Mouse (Mus musculus) hindbrain, embryonic 16.5 days (tissue): ENCODE results near the gene Wdfy2. TPM values are rescaled to one million over a fixed set of nuclear protein-coding genes. Genes with fewer than 3 reads are reported as not detected.
A peak's percentile ranks its signal among the peaks of the same experiment; 100 is the strongest.

Source experiments
- ATAC-seq: fragments of 200-750 bp; cut with Nextera tagmentation; 2 replicates; pipeline ENCODE4 v1.8.0; 2017; ENCODE audit warnings: moderate TSS enrichment, moderate library complexity
- H3K27ac ChIP-seq: fragments of 300-500 bp; sonication (generic); 2 replicates; pipeline ENCODE4 v1.5.1; 2014; ENCODE audit warnings: low read depth, mild to moderate bottlenecking, control low read depth, low read length, moderate library complexity
- H3K27me3 ChIP-seq: fragments of 300-500 bp; sonication (generic); replicated peaks from 2 replicates; pipeline ENCODE4 v1.6.1; 2014; ENCODE audit warnings: low read length; ENCODE audit not compliant: control insufficient read depth, insufficient read depth
- H3K36me3 ChIP-seq: fragments of 300-500 bp; sonication (generic); 2 replicates; pipeline ENCODE4 v1.6.1; 2014; ENCODE audit warnings: mild to moderate bottlenecking, low read length, moderate library complexity, mixed read lengths; ENCODE audit not compliant: control insufficient read depth, insufficient read depth
- H3K4me1 ChIP-seq: fragments of 300-500 bp; sonication (generic); 2 replicates; pipeline ENCODE4 v1.6.1; 2014; ENCODE audit warnings: low read depth, low read length; ENCODE audit not compliant: control insufficient read depth, insufficient read depth
- H3K4me2 ChIP-seq: fragments of 300-500 bp; sonication (generic); 2 replicates; pipeline ENCODE4 v1.6.1; 2014; ENCODE audit warnings: mild to moderate bottlenecking, low read length, control low read depth, moderate library complexity
- H3K4me3 ChIP-seq: fragments of 300-500 bp; sonication (generic); 2 replicates; pipeline ENCODE4 v1.5.1; 2014; ENCODE audit warnings: mild to moderate bottlenecking, low read length, control low read depth, moderate library complexity
- H3K9ac ChIP-seq: fragments of 300-500 bp; sonication (generic); 2 replicates; pipeline ENCODE4 v1.6.1; 2014; ENCODE audit warnings: low read depth, mild to moderate bottlenecking, control low read depth, low read length, moderate library complexity
- H3K9me3 ChIP-seq: fragments of 300-500 bp; sonication (generic); 2 replicates; pipeline ENCODE4 v1.6.1; 2014; ENCODE audit warnings: mild to moderate bottlenecking, low read length, moderate library complexity; ENCODE audit not compliant: control insufficient read depth
- WGBS: fragments of 180-500 bp; shearing (Covaris S2); extraction: QIAGEN DNeasy Blood & Tissue Kit; methylation state at CpG from one replicate; pipeline ENCODE4 v1.1.7; 2014; 5-methylcytosine and 5-hydroxymethylcytosine counted together
- polyA plus RNA-seq: library from polyadenylated mRNA; unstranded; fragments of >200 nt; fragmentation: Nextera tagmentation; extraction: Ambion mirVana; gene quantifications from 2 replicates; pipeline ENCODE4 v1.2.1, GENCODE M21; 2015

Gene Wdfy2
- polyA plus RNA-seq, 1 experiment from 2014 or later: 6.2 TPM

GRCm38 (mm10) chr14:62855863-62856262, 18.4 kb downstream of the Wdfy2 start:
- Histone ChIP-seq H3K27me3 (no peaks in the 10 kb centered on the region), H3K4me3 (no peak overlapping the region), H3K27ac (no peak overlapping the region), H3K4me2 (no peak overlapping the region), H3K4me1 (peaks cover 8% of the 10 kb centered on the region), H3K9me3 (no peaks in the 10 kb centered on the region), H3K36me3 (no peaks in the 10 kb centered on the region), H3K9ac (no peak overlapping the region)
- 57% methylated on average over 3 of the region's 3 CpGs for WGBS
- no peak for ATAC-seq

- H3K27ac ChIP-seq: no peak overlapping the region
- peaks cover 8% of the 10 kb centered on the region for H3K4me1 ChIP-seq
- H3K27me3 ChIP-seq: no peaks in the 10 kb centered on the region
- 83% methylated on average over 5 of the region's 5 CpGs for WGBS
- H3K36me3 ChIP-seq: no peaks in the 10 kb centered on the region
- no peak for ATAC-seq
- H3K9ac ChIP-seq: no peak overlapping the region
- no peaks in the 10 kb centered on the region for H3K9me3 ChIP-seq
- no peak overlapping the region for H3K4me2 ChIP-seq
- H3K4me3 ChIP-seq: no peak overlapping the region
Measured at GRCm38 (mm10) chr14:62856490-62856889, 19.0 kb downstream of the Wdfy2 start.

- Histone ChIP-seq H3K27ac (no peak overlapping the region), H3K4me3 (no peak overlapping the region), H3K4me1 (peaks cover 6% of the 10 kb centered on the region), H3K9me3 (no peaks in the 10 kb centered on the region), H3K36me3 (no peaks in the 10 kb centered on the region), H3K27me3 (no peaks in the 10 kb centered on the region), H3K4me2 (no peak overlapping the region), H3K9ac (no peak overlapping the region)
- no peak for ATAC-seq
- 80% methylated on average over 4 of the region's 4 CpGs for WGBS
Measured at GRCm38 (mm10) chr14:62857879-62858278, 20.4 kb downstream of the Wdfy2 start.

GRCm38 (mm10) chr14:62858311-62858710, 20.8 kb downstream of the Wdfy2 start:
- ATAC-seq: no peak
- Histone ChIP-seq H3K4me3 (no peak overlapping the region), H3K4me2 (no peak overlapping the region), H3K9ac (no peak overlapping the region), H3K27ac (no peak overlapping the region), H3K4me1 (peaks cover 6% of the 10 kb centered on the region), H3K27me3 (no peaks in the 10 kb centered on the region), H3K36me3 (no peaks in the 10 kb centered on the region), H3K9me3 (no peaks in the 10 kb centered on the region)
- WGBS: 84% methylated on average over 3 of the region's 3 CpGs

- WGBS: 89% methylated on average over 5 of the region's 5 CpGs
- H3K4me2 ChIP-seq: no peak overlapping the region
- ATAC-seq: no peak
- H3K9ac ChIP-seq: no peak overlapping the region
- no peaks in the 10 kb centered on the region for H3K36me3 ChIP-seq
- no peak overlapping the region for H3K4me3 ChIP-seq
- no peak overlapping the region for H3K27ac ChIP-seq
- no peaks in the 10 kb centered on the region for H3K27me3 ChIP-seq
- no peaks in the 10 kb centered on the region; the same call in 1 of the 2 replicates for H3K4me1 ChIP-seq
- no peaks in the 10 kb centered on the region for H3K9me3 ChIP-seq
Measured at GRCm38 (mm10) chr14:62862564-62862963, 25.1 kb downstream of the Wdfy2 start.

GRCm38 (mm10) chr14:62864254-62864653, 26.8 kb downstream of the Wdfy2 start:
- WGBS: 56% methylated on average over 1 of the region's 1 CpGs
- Histone ChIP-seq H3K27me3 (no peaks in the 10 kb centered on the region), H3K27ac (no peak overlapping the region), H3K4me1 (no peaks in the 10 kb centered on the region; the same call in 1 of the 2 replicates), H3K9ac (no peak overlapping the region), H3K4me2 (no peak overlapping the region), H3K36me3 (no peaks in the 10 kb centered on the region), H3K4me3 (no peak overlapping the region), H3K9me3 (no peaks in the 10 kb centered on the region)
- ATAC-seq: no peak

- no peak for ATAC-seq
- Histone ChIP-seq H3K4me1 (no peaks in the 10 kb centered on the region; the same call in 1 of the 2 replicates), H3K9ac (no peak overlapping the region), H3K27ac (no peak overlapping the region), H3K4me2 (no peak overlapping the region), H3K36me3 (no peaks in the 10 kb centered on the region), H3K4me3 (no peak overlapping the region), H3K27me3 (no peaks in the 10 kb centered on the region), H3K9me3 (no peaks in the 10 kb centered on the region)
- WGBS: 45% methylated on average over 2 of the region's 2 CpGs
Measured at GRCm38 (mm10) chr14:62865405-62865804, 27.9 kb downstream of the Wdfy2 start.

- H3K4me1 ChIP-seq: no peaks in the 10 kb centered on the region; the same call in 1 of the 2 replicates
- H3K9ac ChIP-seq: no peak overlapping the region
- H3K27me3 ChIP-seq: no peaks in the 10 kb centered on the region
- H3K27ac ChIP-seq: no peak overlapping the region
- no peak overlapping the region for H3K4me2 ChIP-seq
- ATAC-seq: no peak
- WGBS: 76% methylated on average over 5 of the region's 5 CpGs
- H3K4me3 ChIP-seq: no peak overlapping the region
- no peaks in the 10 kb centered on the region for H3K9me3 ChIP-seq
- H3K36me3 ChIP-seq: no peaks in the 10 kb centered on the region
Measured at GRCm38 (mm10) chr14:62867069-62867468, 29.6 kb downstream of the Wdfy2 start.

GRCm38 (mm10) chr14:62867576-62867975, 30.1 kb downstream of the Wdfy2 start:
- 81% methylated on average over 1 of the region's 1 CpGs for WGBS
- H3K27me3 ChIP-seq: no peaks in the 10 kb centered on the region
- H3K27ac ChIP-seq: no peak overlapping the region
- H3K4me3 ChIP-seq: no peak overlapping the region
- H3K9ac ChIP-seq: no peak overlapping the region
- no peak for ATAC-seq
- H3K4me1 ChIP-seq: no peaks in the 10 kb centered on the region; the same call in 1 of the 2 replicates
- no peak overlapping the region for H3K4me2 ChIP-seq
- H3K9me3 ChIP-seq: no peaks in the 10 kb centered on the region
- H3K36me3 ChIP-seq: no peaks in the 10 kb centered on the region

- ATAC-seq: 0 out of 2 replicates have a peak, but pooled peaks have one; percentile 45
- no peak overlapping the region for H3K4me2 ChIP-seq
Measured at GRCm38 (mm10) chr14:62868254-62868653, 30.8 kb downstream of the Wdfy2 start.

More at GRCm38 (mm10) chr14:62868254-62868653, 30.8 kb downstream of the Wdfy2 start:
- WGBS: 39% methylated on average over 3 of the region's 3 CpGs
- Histone ChIP-seq H3K9ac (no peak overlapping the region), H3K4me1 (no peaks in the 10 kb centered on the region; the same call in 1 of the 2 replicates), H3K27me3 (no peaks in the 10 kb centered on the region), H3K36me3 (no peaks in the 10 kb centered on the region), H3K27ac (no peak overlapping the region), H3K9me3 (no peaks in the 10 kb centered on the region), H3K4me3 (no peak overlapping the region)
